Mouse (Mus musculus) MEL (cell line): ENCODE measurements around the gene Ubac2. TPM values are rescaled to one million over a fixed set of nuclear protein-coding genes. Genes with fewer than 3 reads are reported as not detected.

Experiments
- DNase-seq: peaks from one replicate; pipeline ENCODE4 v3.0.0; 2011; ENCODE audit warnings: low read depth, low spot score
- H3K27ac ChIP-seq: 2 replicates; pipeline ENCODE4 v1.5.1; 2012; ENCODE audit warnings: low read depth, mild to moderate bottlenecking, control low read depth, low read length, moderate library complexity; ENCODE audit not compliant: control insufficient read depth
- H3K27me3 ChIP-seq, 2 experiments: fragments of 150-350 bp in 1 of 2; sonication (generic) in 1 of 2; 2 replicates each; pipeline ENCODE4 v1.6.1; 2012; ENCODE audit warnings: low read length in 2 of 2, mild to moderate bottlenecking in 2 of 2, improper control_type of control experiment in 1 of 2, moderate library complexity in 1 of 2; ENCODE audit not compliant: insufficient read depth in 2 of 2, control insufficient read depth in 1 of 2
- H3K36me3 ChIP-seq, 2 experiments: 2 replicates each; pipeline ENCODE4 v1.6.1; 2012 to 2014; ENCODE audit warnings: low read length in 2 of 2, improper control_type of control experiment in 1 of 2, inconsistent platforms in 1 of 2, mild to moderate bottlenecking in 1 of 2; ENCODE audit not compliant: insufficient read depth in 2 of 2, control insufficient read depth in 1 of 2
- H3K4me1 ChIP-seq, 2 experiments: fragments of 150-350 bp in 1 of 2; sonication (generic) in 1 of 2; 2 replicates each; pipeline ENCODE4 v1.6.1; 2012; ENCODE audit warnings: low read length in 2 of 2, improper control_type of control experiment in 1 of 2, mild to moderate bottlenecking in 1 of 2; ENCODE audit not compliant: insufficient read depth in 2 of 2, control insufficient read depth in 1 of 2
- H3K4me3 ChIP-seq, 2 experiments: fragments of 150-350 bp in 1 of 2; sonication (generic) in 1 of 2; 2 replicates each; pipeline ENCODE4 v1.5.1; 2012; ENCODE audit warnings: low read depth in 2 of 2, low read length in 2 of 2, mild to moderate bottlenecking in 2 of 2, moderate library complexity in 2 of 2, control low read depth in 1 of 2, improper control_type of control experiment in 1 of 2; ENCODE audit not compliant: control insufficient read depth in 1 of 2, insufficient read depth in 1 of 2
- H3K79me2 ChIP-seq: 2 replicates; pipeline ENCODE4 v1.6.1; 2012; ENCODE audit warnings: mild to moderate bottlenecking, low read length, moderate library complexity; ENCODE audit not compliant: control insufficient read depth, poor library complexity, insufficient read depth
- H3K9ac ChIP-seq: 2 replicates; pipeline ENCODE4 v1.6.1; 2012; ENCODE audit warnings: low read depth, mild to moderate bottlenecking, control low read depth, low read length, moderate library complexity; ENCODE audit not compliant: control insufficient read depth, poor library complexity, severe bottlenecking
- H3K9me3 ChIP-seq: fragments of 150-350 bp; sonication (generic); replicated peaks from 2 replicates; pipeline ENCODE4 v1.6.1; 2012; ENCODE audit warnings: mild to moderate bottlenecking, low read length, improper control_type of control experiment, moderate library complexity; ENCODE audit not compliant: insufficient read depth
- BHLHE40 ChIP-seq: IDR thresholded peaks from 2 replicates; pipeline ENCODE4 v1.6.1; 2012; ENCODE audit warnings: low read depth, mild to moderate bottlenecking, inconsistent platforms, low read length, improper control_type of control experiment, borderline replicate concordance
- CHD2 ChIP-seq: IDR thresholded peaks from 2 replicates; pipeline ENCODE4 v1.6.1; 2011; ENCODE audit warnings: low read length, improper control_type of control experiment
- CTCF ChIP-seq, 3 experiments: IDR thresholded peaks in 2 of 3; conservative IDR thresholded peaks in 1 of 3; 2 replicates each; pipeline ENCODE4 v1.5.1; 2011 to 2012; ENCODE audit warnings: low read length in 3 of 3, low read depth in 2 of 3, mild to moderate bottlenecking in 2 of 3, improper control_type of control experiment in 1 of 3, inconsistent platforms in 1 of 3, mixed read lengths in 1 of 3, moderate library complexity in 1 of 3; ENCODE audit not compliant: control insufficient read depth in 1 of 3, insufficient read depth in 1 of 3, poor library complexity in 1 of 3, severe bottlenecking in 1 of 3
- E2F4 ChIP-seq: IDR thresholded peaks from 2 replicates; pipeline ENCODE4 v1.6.1; 2011; ENCODE audit warnings: low read depth, low read length, improper control_type of control experiment, borderline replicate concordance
- ELF1 ChIP-seq: IDR thresholded peaks from 2 replicates; pipeline ENCODE4 v1.6.1; 2014; ENCODE audit warnings: low read depth, mild to moderate bottlenecking, inconsistent platforms, low read length, improper control_type of control experiment, moderate library complexity
- EP300 ChIP-seq, 2 experiments: IDR thresholded peaks; 2 replicates each; pipeline ENCODE4 v1.6.1; 2011; ENCODE audit warnings: improper control_type of control experiment in 2 of 2, low read length in 2 of 2, low read depth in 1 of 2, mild to moderate bottlenecking in 1 of 2
- ETS1 ChIP-seq: IDR thresholded peaks from 2 replicates; pipeline ENCODE4 v1.6.1; 2012; ENCODE audit warnings: low read depth, mild to moderate bottlenecking, inconsistent platforms, low read length, improper control_type of control experiment, moderate library complexity
- HCFC1 ChIP-seq: IDR thresholded peaks from 2 replicates; pipeline ENCODE4 v1.6.1; 2012; ENCODE audit warnings: low read depth, mild to moderate bottlenecking, inconsistent platforms, low read length, improper control_type of control experiment, moderate library complexity
- JUND ChIP-seq: IDR thresholded peaks from 2 replicates; pipeline ENCODE4 v1.6.1; 2011; ENCODE audit warnings: low read depth, mild to moderate bottlenecking, improper control_type of control experiment, low read length
- KAT2A ChIP-seq: conservative IDR thresholded peaks from 2 replicates; pipeline ENCODE4 v1.6.1; 2012; ENCODE audit warnings: low read depth, low read length, improper control_type of control experiment, inconsistent platforms
- MAFK ChIP-seq: IDR thresholded peaks from 2 replicates; pipeline ENCODE4 v1.6.1; 2011; ENCODE audit warnings: low read depth, mild to moderate bottlenecking, low read length, improper control_type of control experiment, borderline replicate concordance
- MAX ChIP-seq: IDR thresholded peaks from 2 replicates; pipeline ENCODE4 v1.6.1; 2011; ENCODE audit warnings: low read length, improper control_type of control experiment
- MAZ ChIP-seq: IDR thresholded peaks from 2 replicates; pipeline ENCODE4 v1.6.1; 2012; ENCODE audit warnings: low read depth, mild to moderate bottlenecking, inconsistent platforms, low read length, improper control_type of control experiment
- MEF2A ChIP-seq: IDR thresholded peaks from 2 replicates; pipeline ENCODE4 v1.6.1; 2014; ENCODE audit warnings: low read depth, mild to moderate bottlenecking, inconsistent platforms, low read length, improper control_type of control experiment; ENCODE audit not compliant: poor library complexity, insufficient replicate concordance, severe bottlenecking; ENCODE audit errors: extremely low read depth
- MXI1 ChIP-seq: IDR thresholded peaks from 2 replicates; pipeline ENCODE4 v1.6.1; 2011; ENCODE audit warnings: mild to moderate bottlenecking, low read depth, low read length, improper control_type of control experiment
- MYB ChIP-seq: IDR thresholded peaks from 2 replicates; pipeline ENCODE4 v1.6.1; 2011; ENCODE audit warnings: mild to moderate bottlenecking, low read depth, low read length, improper control_type of control experiment
- MYC ChIP-seq: IDR thresholded peaks from 2 replicates; pipeline ENCODE4 v1.6.1; 2011; ENCODE audit warnings: low read depth, mild to moderate bottlenecking, low read length, improper control_type of control experiment, moderate library complexity
- NELFE ChIP-seq: IDR thresholded peaks from 2 replicates; pipeline ENCODE4 v1.6.1; 2011; ENCODE audit warnings: low read depth, low read length, improper control_type of control experiment
- NRF1 ChIP-seq: IDR thresholded peaks from 2 replicates; pipeline ENCODE4 v1.6.1; 2014; ENCODE audit warnings: low read depth, mild to moderate bottlenecking, inconsistent platforms, low read length, improper control_type of control experiment, moderate library complexity; ENCODE audit not compliant: poor library complexity, insufficient read depth, severe bottlenecking
- POLR2A ChIP-seq, 2 experiments: IDR thresholded peaks; 2 replicates each; pipeline ENCODE4 v1.6.1; 2011 to 2012; ENCODE audit warnings: low read length in 2 of 2, mild to moderate bottlenecking in 2 of 2, control low read depth in 1 of 2, improper control_type of control experiment in 1 of 2, low read depth in 1 of 2, moderate library complexity in 1 of 2; ENCODE audit not compliant: control insufficient read depth in 1 of 2, insufficient read depth in 1 of 2, poor library complexity in 1 of 2
- POLR2AphosphoS2 ChIP-seq: IDR thresholded peaks from 2 replicates; pipeline ENCODE4 v1.6.1; 2011; ENCODE audit warnings: low read length, improper control_type of control experiment
- POLR2AphosphoS5 ChIP-seq: IDR thresholded peaks from 2 replicates; pipeline ENCODE4 v1.6.1; 2012; ENCODE audit warnings: low read depth, borderline replicate concordance, mild to moderate bottlenecking, inconsistent platforms, low read length, moderate library complexity, mixed read lengths
- RCOR1 ChIP-seq: IDR thresholded peaks from 2 replicates; pipeline ENCODE4 v1.6.1; 2012; ENCODE audit warnings: low read depth, mild to moderate bottlenecking, inconsistent platforms, low read length, improper control_type of control experiment
- SIN3A ChIP-seq: IDR thresholded peaks from 2 replicates; pipeline ENCODE4 v1.6.1; 2012; ENCODE audit warnings: low read length, improper control_type of control experiment, inconsistent platforms
- SMC3 ChIP-seq: IDR thresholded peaks from 2 replicates; pipeline ENCODE4 v1.6.1; 2011; ENCODE audit warnings: low read depth, low read length, improper control_type of control experiment
- TBP ChIP-seq: IDR thresholded peaks from 2 replicates; pipeline ENCODE4 v1.8.0; 2011; ENCODE audit warnings: low read depth, low read length, improper control_type of control experiment
- UBTF ChIP-seq: IDR thresholded peaks from 2 replicates; pipeline ENCODE4 v1.6.1; 2012; ENCODE audit warnings: low read depth, mild to moderate bottlenecking, inconsistent platforms, low read length, improper control_type of control experiment, moderate library complexity, borderline replicate concordance; ENCODE audit not compliant: insufficient read depth
- USF1 ChIP-seq: IDR thresholded peaks from 2 replicates; pipeline ENCODE4 v1.6.1; 2014; ENCODE audit warnings: low read depth, mild to moderate bottlenecking, inconsistent platforms, low read length, improper control_type of control experiment, moderate library complexity
- ZC3H11A ChIP-seq: IDR thresholded peaks from 2 replicates; pipeline ENCODE4 v1.6.1; 2012; ENCODE audit warnings: low read depth, mild to moderate bottlenecking, inconsistent platforms, low read length, improper control_type of control experiment
- ZKSCAN1 ChIP-seq: IDR thresholded peaks from 2 replicates; pipeline ENCODE4 v1.6.1; 2012; ENCODE audit warnings: low read depth, mild to moderate bottlenecking, inconsistent platforms, low read length, improper control_type of control experiment, moderate library complexity
- ZMIZ1 ChIP-seq: IDR thresholded peaks from 2 replicates; pipeline ENCODE4 v1.6.1; 2012; ENCODE audit warnings: low read depth, mild to moderate bottlenecking, inconsistent platforms, low read length, improper control_type of control experiment, moderate library complexity
- polyA plus RNA-seq, 2 experiments: library from polyadenylated mRNA; stranded (reverse) in 1 of 2; unstranded in 1 of 2; fragments of >175 nt in 1 of 2; fragments of >200 nt in 1 of 2; gene quantifications; 2 replicates each; pipeline versions ENCODE4 v1.2.1 to v1.2.4; 2012; ENCODE audit warnings: low replicate concordance in 2 of 2, low read depth in 1 of 2; ENCODE audit not compliant: insufficient read length in 2 of 2, insufficient read depth in 1 of 2, missing spikeins in 1 of 2
- total RNA-seq: library from RNA; depleted of rRNA; stranded (reverse); fragments of 300-350 nt; gene quantifications from 2 replicates; pipeline ENCODE4 v1.2.3, GENCODE M21; 2012

The Ubac2 gene
- total and polyA plus RNA-seq, 3 experiments = 32.9 to 44.8 TPM; not detected in 1

DNA sequence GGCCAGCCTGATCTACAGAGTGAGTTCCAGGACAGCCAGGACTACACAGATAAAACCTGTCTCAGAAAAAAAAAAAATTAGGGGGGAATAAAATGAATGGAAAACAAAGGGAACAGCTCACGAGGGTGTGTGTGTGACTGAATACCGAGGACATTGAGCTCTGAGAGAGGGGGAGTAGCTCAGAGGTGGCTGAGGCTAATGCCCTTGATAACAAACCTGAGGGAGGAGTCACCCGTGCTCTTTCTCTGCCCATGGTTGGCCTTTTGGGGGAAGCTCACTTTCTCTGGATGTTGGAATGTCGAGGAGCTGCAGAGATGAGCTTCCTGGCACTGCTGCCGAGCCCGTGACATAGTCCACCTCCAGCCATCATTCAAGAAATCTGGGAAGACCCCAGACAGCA, 82.6 kb downstream of the Ubac2 start:
- H3K9ac ChIP-seq = no peak overlapping the region
- H3K27ac ChIP-seq = no peak overlapping the region
- DNase-seq = no peak
- no peaks in the 10 kb centered on the region for H3K9me3 ChIP-seq
- TF ChIP-seq SMC3 = no peak
- no peak for TF ChIP-seq POLR2A (IDR thresholded peaks at IDR 0.05; ENCODE audit: control insufficient read depth in 1 of 2, insufficient read depth in 1 of 2, low read depth in 1 of 2, low read length in 2 of 2, poor library complexity in 1 of 2)
- TF ChIP-seq E2F4 = no peak
- TF ChIP-seq ZKSCAN1 = no peak
- no peak for TF ChIP-seq MXI1
- no peak for TF ChIP-seq ZMIZ1
- TF ChIP-seq EP300 (IDR thresholded peaks at IDR 0.05; ENCODE audit: low read depth in 1 of 2, low read length in 2 of 2) = no peak
- no peak for TF ChIP-seq USF1
- no peak for TF ChIP-seq MYC
- no peak for TF ChIP-seq BHLHE40
- TF ChIP-seq SIN3A = no peak
- no peak for TF ChIP-seq POLR2AphosphoS2
- no peak for TF ChIP-seq POLR2AphosphoS5
- no peak for TF ChIP-seq CTCF (IDR thresholded peaks at IDR 0.05 in 2 of 3, conservative IDR thresholded peaks at IDR 0.05 in 1 of 3; ENCODE audit: control insufficient read depth in 1 of 3, insufficient read depth in 1 of 3, low read depth in 2 of 3, low read length in 3 of 3, poor library complexity in 1 of 3, severe bottlenecking in 1 of 3)
- TF ChIP-seq MAX = no peak
- TF ChIP-seq MEF2A = no peak
- H3K79me2 ChIP-seq = no peaks in the 10 kb centered on the region
- H3K4me1 ChIP-seq = peaks cover 5 to 30% of the 10 kb centered on the region in 2 experiments
- no peaks in the 10 kb centered on the region for H3K27me3 ChIP-seq
- peaks cover 0 to 20% of the 10 kb centered on the region in 2 experiments; a peak in 2 of 4 replicates for H3K36me3 ChIP-seq
- H3K4me3 ChIP-seq = no peak overlapping the region

- no peak overlapping the region for H3K27ac ChIP-seq
Measured at GRCm38 (mm10) chr14:121961496-121962127, 83.2 kb downstream of the Ubac2 start.

More at GRCm38 (mm10) chr14:121961496-121962127, 83.2 kb downstream of the Ubac2 start:
- H3K27me3 ChIP-seq = no peaks in the 10 kb centered on the region
- no peaks in the 10 kb centered on the region for H3K9me3 ChIP-seq
- no peak for TF ChIP-seq POLR2AphosphoS2
- TF ChIP-seq TBP = no peak
- no peak for TF ChIP-seq MAFK
- no peak for TF ChIP-seq MAZ
- TF ChIP-seq MYB = no peak
- no peak for TF ChIP-seq MAX
- TF ChIP-seq ELF1 = no peak
- TF ChIP-seq RCOR1 = no peak
- TF ChIP-seq JUND = no peak
- no peak for TF ChIP-seq KAT2A
- no peak for TF ChIP-seq NRF1
- no peak for TF ChIP-seq HCFC1
- TF ChIP-seq USF1 = no peak
- no peak for TF ChIP-seq CHD2
- no peak for TF ChIP-seq ZC3H11A
- TF ChIP-seq ZKSCAN1 = no peak
- TF ChIP-seq NELFE = no peak
- TF ChIP-seq UBTF = no peak
- no peak for TF ChIP-seq ETS1
- no peak for TF ChIP-seq MYC
- H3K4me3 ChIP-seq = no peak overlapping the region
- peaks cover 5 to 30% of the 10 kb centered on the region in 2 experiments for H3K4me1 ChIP-seq
- no peak for DNase-seq
- H3K79me2 ChIP-seq = no peaks in the 10 kb centered on the region
- H3K36me3 ChIP-seq = peaks cover 0 to 20% of the 10 kb centered on the region in 2 experiments; a peak in 2 of 4 replicates
- no peak overlapping the region for H3K9ac ChIP-seq
